Mouse (Mus musculus) retina, postnatal 1 day (tissue): ENCODE measurements around the gene Sergef.

Experiments
- DNase-seq: peaks from one replicate; pipeline ENCODE4 v3.0.0-alpha.2; 2012

The Sergef gene

DNA sequence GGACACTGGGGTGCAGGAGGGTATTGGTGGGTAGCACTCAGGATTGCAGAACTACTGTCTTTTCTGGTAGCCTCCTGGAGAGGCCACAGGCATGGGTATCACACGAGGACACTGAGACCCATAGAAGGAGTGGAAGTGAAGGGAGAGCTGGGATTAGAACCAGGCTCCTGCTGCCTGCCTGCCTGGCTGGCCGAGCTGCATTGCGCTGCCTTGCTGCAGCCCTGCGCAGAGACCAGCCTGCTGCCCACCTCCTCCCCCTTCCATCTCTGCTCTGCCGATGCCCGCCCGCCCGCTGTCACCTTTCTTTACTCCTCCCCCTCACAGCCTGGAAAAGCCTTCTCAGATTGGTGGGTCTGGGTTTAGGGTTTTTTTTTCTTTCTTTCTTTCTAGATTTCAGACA lies 239.3 kb downstream of the Sergef start:
- DNase-seq = no peak

DNA sequence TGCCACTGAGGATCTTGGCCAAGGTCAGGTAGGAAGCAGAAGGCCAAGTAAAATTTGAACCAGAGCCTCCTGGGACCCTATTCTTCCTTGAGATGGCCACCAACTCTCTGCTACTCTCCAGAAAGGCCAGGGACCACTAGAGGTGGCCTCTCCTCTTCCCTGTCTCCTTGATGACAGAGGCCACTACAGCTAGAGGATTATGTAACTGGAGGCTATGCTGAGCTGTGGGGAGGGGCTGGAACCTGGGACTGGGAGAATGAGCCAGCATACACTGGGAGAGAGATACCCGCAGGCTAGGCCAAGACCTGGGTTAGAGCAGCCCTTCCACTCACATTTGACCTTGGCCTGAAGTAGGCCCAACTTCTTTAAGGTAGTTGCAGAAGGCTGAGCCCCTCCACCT lies 239.9 kb downstream of the Sergef start:
- DNase-seq = no peak

DNA sequence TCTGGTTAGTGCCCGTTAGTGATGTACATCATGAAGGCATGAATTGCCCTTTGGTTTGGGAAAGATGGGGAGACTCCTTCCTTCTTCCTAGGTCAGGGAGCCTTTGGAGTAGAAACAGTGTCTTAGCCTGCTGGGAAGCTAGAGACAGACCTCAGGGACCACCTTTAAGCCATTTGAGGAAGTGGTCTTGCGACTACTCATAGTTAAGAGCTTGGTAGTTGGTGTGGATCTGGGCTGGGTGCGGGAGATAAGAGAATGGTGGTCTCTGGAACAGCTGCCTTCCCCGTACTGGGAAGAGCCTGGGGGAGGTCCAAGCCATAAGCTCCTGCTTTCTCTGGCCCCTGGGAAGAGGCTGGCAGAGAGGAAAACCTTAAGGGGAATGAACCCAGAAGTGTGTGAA lies 241.0 kb downstream of the Sergef start:
- no peak for DNase-seq

DNA sequence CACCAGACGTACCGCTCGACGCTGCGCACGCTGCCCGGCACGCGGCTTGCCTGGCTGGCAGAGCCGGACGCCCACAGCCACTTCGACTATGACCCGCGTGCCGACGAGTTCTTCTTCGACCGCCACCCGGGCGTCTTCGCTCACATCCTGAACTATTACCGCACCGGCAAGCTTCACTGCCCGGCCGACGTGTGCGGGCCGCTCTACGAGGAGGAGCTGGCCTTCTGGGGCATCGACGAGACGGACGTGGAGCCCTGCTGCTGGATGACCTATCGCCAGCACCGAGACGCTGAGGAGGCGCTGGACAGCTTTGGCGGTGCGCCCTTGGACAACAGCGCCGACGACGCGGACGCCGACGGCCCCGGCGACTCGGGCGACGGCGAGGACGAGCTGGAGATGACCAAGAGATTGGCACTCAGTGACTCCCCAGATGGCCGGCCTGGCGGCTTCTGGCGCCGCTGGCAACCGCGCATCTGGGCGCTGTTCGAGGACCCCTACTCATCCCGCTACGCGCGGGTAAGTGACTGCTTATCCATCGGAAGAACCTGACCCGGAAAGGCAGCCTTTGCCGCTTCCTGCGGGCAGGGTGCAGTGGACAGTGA lies 241.8 kb downstream of the Sergef start:
- DNase-seq = no peak

DNA sequence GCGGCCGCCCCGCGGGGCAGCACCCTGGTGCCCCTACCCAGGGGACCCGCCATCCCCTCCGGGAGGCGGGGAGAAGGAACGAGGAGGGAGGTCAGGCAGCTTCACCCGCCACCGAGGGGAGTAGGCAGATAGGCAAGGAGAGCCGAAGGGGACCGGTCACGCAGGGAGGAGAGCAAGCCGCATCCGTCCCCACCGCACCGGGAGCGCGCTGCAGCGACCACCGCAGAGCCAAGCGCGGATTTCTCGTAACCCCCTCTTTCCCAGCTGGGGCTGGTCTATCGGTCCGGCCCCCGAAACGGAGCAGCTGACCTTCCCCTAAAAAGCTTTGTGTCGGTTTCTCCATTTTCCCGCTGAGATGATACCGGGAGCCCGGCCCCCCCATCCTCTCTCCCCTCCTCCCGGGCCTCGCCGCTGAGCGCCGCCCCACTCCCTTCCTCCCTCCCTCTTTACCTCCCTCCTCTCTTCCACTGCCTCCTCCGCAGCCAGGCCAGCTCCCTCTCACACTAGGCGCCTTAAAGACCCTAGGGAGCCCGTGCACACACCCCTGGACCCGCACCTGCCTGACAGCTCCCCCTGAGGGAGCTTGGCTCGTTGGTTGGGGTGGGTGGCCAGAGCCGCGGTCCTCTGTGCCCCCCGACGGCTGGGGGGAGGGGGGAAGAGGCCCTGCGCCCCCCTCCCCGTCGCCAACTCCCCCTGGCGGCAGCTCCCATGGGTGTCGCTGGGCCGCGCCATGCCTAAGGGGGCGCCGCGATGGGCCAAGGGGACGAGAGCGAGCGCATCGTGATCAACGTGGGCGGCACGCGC lies 242.5 kb downstream of the Sergef start:
- peak; percentile 73 for DNase-seq

DNA sequence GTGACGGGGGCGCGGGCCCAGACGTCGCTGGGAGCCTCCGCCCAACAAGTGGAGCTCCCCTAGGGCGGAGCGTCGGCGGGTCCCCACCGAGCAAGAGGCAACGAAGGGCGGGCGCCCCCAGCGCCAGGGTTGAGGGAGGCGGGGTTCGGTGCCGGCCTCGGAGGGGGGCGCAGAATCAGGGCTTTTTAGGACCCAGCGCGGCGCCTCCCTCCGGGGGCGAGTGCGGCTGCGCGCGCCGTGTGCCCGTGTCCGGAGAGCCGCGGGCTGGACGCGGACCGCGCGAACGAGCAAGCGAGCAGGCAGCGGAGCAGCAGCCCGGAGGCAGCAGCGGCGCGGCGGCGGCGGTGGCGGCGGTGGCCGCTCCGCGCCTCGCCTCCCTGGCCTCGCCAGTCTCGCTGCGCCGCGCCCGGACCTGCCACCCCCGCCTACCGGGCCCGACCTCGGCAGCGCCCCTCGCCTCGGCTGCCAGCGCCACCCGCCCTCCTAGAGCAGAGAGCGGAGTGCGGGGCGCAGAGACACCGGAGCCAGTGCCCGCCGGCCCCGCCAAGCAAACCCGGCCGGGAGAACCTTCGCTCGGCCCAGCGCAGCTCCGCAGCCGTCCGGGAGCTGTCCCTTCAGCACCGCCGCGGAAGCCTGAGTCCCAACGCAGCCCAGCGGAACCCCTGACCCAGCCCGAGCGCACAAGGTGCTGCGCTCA lies 243.2 kb downstream of the Sergef start, which contains the start of gene Kcnc1:
Gene Kcnc1 (plus strand): TSS at position 267 of the 697 bp plus-strand sequence.
- peak; percentile 87 for DNase-seq

DNA sequence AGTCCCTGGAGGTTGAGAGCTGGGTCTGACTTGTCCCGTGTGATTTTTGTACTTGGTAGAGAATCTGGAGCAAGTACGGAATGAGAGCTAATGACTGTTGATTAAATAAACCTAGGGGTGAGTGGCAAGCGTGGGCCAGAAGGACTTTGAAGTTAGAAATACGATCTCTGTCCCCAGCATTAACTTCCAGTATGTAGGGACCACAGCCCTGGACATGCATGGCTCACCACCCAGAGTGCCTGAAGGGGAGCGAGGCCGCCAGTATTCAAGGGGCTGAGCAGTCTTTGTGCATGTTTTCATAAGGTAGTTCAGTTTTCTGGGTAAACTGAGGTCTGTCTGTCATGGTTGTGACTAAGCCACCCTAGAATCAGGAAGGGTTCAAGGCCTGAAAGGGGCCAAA lies 244.0 kb downstream of the Sergef start:
- no peak for DNase-seq

DNA sequence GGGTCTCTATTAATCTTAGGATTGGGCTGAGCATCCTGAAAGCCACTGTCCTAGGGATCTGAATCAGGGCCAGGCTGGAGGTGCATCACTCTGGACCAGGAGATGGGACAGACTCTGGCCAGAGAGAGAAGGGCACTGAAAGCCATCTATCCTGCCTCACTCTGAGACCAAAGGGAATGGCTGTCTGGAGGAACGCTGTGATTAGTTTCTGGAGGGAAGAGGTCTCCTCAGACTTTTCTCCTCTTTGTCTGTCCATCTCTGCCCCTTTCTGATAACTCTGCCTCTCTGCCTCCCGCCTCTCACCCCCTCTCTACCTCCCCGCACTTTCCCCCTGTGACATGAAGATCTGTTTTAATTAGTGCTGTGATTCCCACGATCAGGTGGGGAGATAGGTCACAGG lies 244.7 kb downstream of the Sergef start:
- no peak for DNase-seq

DNA sequence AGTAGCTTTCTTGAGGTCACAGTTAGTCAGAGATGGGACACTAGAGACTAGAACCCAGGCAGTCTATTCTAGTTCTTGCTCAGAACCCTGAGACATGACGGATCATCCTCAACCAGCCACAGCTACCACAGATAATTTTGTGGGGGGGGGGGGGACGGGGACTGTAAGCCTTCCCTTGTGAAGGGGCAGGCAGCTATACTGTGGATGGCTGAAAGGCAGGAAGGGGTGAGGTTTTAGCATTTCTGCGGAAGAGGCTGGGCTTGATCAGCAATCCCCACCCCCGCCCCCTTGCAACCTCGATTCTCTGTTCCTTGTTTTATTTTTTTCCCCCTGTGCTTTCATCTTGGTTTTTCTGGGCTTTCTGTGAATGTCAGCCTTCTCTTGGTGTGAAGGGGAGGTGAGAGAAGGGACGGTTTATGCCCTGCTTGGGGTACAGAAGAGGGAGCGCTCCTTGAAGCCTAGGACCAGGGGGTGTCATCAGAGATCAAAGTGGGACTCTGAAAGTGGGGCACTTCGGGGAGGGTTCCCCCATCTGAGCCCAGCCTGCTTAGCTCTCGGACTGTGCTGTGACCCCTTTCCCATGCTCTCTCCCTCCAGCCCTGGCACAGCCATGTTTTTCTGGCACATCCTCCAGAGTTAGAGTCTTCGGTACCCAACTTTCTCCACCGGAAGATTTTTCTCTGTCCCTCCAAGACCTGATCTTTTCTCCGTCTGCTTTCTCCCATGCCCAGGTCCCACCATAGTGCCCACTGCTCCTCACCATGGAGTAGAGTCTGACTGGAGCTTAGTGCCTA lies 245.7 kb downstream of the Sergef start:
- DNase-seq = no peak
